Mouse (Mus musculus): Measurements from ENCODE around the gene Ing4. TPM values are rescaled to one million over a fixed set of nuclear protein-coding genes. Genes with fewer than 3 reads are reported as not detected.
"Not testable (repeated sequence)": the region's sequence is repeated elsewhere in the genome, so short reads cannot be mapped to it uniquely, and the experiment has no call there.

Ing4 gene
- polyA plus RNA-seq, 1 experiment from 2014 or later = 130 TPM

GRCm38 (mm10) chr6:125051237-125051636 lies 11.7 kb downstream of the Ing4 start:
- no peak overlapping the region for H3K4me3 ChIP-seq (ENCODE audit: low read depth, low read length)
- no peak overlapping the region for H3K9ac ChIP-seq (ENCODE audit: low read length)
- no peak overlapping the region for H3K4me2 ChIP-seq (ENCODE audit: low read depth)
- WGBS = 72% methylated on average over 5 of the region's 5 CpGs
- H3K4me1 ChIP-seq (ENCODE audit: control insufficient read depth, insufficient read depth, low read length) = no peaks in the 10 kb centered on the region
- ATAC-seq (ENCODE audit: insufficient read depth, low FRiP score, low TSS enrichment) = no peak
- H3K27ac ChIP-seq (ENCODE audit: low read depth, low read length) = no peak overlapping the region
- H3K27me3 ChIP-seq (ENCODE audit: control insufficient read depth, insufficient read depth, low read length) = no peaks in the 10 kb centered on the region
- peaks cover 13% of the 10 kb centered on the region for H3K36me3 ChIP-seq (ENCODE audit: control insufficient read depth, insufficient read depth, low read length)
- no peaks in the 10 kb centered on the region for H3K9me3 ChIP-seq (ENCODE audit: control insufficient read depth, low read length)
- DNase-seq (ENCODE audit: low spot score) = no peak

DNA sequence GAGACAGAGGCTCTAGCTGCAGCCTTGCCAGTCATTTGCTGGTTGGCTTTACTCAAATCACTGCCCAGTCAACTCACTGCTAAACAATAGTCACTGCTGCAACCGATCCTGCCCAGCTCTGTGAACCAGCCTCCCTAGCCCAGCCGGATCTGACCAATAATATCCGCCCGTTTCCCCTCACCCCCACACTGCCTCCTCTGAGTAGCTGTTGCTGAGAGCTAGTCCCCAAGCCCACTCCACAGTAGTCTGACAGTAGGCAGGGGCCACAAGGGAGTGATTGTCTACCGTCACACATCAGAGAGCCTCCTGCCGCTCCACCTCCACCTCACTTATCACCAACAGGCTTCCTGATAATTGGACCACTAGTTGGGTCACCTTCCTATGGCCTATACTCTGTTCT lies 21.9 kb downstream of the Ing4 start:
- no peaks in the 10 kb centered on the region for H3K9me3 ChIP-seq (ENCODE audit: control insufficient read depth, low read length)
- H3K9ac ChIP-seq (ENCODE audit: low read length) = 0 out of 2 replicates have a peak overlapping the region, but pooled peaks have one; percentile 11
- H3K4me2 ChIP-seq (ENCODE audit: low read depth) = no peak overlapping the region
- H3K36me3 ChIP-seq (ENCODE audit: control insufficient read depth, insufficient read depth, low read length) = no peaks in the 10 kb centered on the region; the same call in 1 of the 2 replicates
- DNase-seq (ENCODE audit: low spot score) (no peak), ATAC-seq (ENCODE audit: insufficient read depth, low FRiP score, low TSS enrichment) (no peak)
- 45% methylated on average over 6 of the region's 6 CpGs for WGBS
- H3K4me1 ChIP-seq (ENCODE audit: control insufficient read depth, insufficient read depth, low read length) = no peaks in the 10 kb centered on the region; the same call in 1 of the 2 replicates
- H3K4me3 ChIP-seq (ENCODE audit: low read depth, low read length) = no peak overlapping the region
- H3K27ac ChIP-seq (ENCODE audit: low read depth, low read length) = no peak overlapping the region
- H3K27me3 ChIP-seq (ENCODE audit: control insufficient read depth, insufficient read depth, low read length) = no peaks in the 10 kb centered on the region

DNA sequence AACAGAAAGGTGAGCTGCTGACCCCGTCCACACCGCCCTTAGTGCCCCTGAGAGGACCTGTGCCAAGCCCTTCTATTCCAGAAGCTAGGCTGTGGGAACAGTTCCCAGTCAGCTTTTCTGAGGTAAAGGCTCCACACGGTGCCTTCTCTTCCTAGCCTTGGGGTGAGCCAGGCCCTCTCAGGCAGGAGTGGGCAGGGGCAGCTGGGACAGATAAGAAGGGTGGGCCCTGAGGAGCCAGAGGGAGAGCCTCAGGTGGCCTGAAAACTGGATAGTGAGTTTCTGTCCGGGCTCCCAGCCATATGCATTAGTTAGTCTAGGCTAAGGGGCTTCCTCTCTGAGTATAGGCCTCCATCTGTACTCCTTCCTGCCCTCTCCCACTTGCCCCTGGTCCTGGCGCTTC lies 23.0 kb downstream of the Ing4 start:
- WGBS = 90% methylated on average over 5 of the region's 5 CpGs
- no peaks in the 10 kb centered on the region for H3K27me3 ChIP-seq (ENCODE audit: control insufficient read depth, insufficient read depth, low read length)
- DNase-seq (ENCODE audit: low spot score) = no peak
- ATAC-seq (ENCODE audit: insufficient read depth, low FRiP score, low TSS enrichment) = no peak
- H3K9me3 ChIP-seq (ENCODE audit: control insufficient read depth, low read length) = no peaks in the 10 kb centered on the region
- no peak overlapping the region for H3K9ac ChIP-seq (ENCODE audit: low read length)
- H3K36me3 ChIP-seq (ENCODE audit: control insufficient read depth, insufficient read depth, low read length) = no peaks in the 10 kb centered on the region; the same call in 1 of the 2 replicates
- H3K4me3 ChIP-seq (ENCODE audit: low read depth, low read length) = no peak overlapping the region
- no peaks in the 10 kb centered on the region; the same call in 1 of the 2 replicates for H3K4me1 ChIP-seq (ENCODE audit: control insufficient read depth, insufficient read depth, low read length)
- no peak overlapping the region for H3K27ac ChIP-seq (ENCODE audit: low read depth, low read length)
- no peak overlapping the region for H3K4me2 ChIP-seq (ENCODE audit: low read depth)

DNA sequence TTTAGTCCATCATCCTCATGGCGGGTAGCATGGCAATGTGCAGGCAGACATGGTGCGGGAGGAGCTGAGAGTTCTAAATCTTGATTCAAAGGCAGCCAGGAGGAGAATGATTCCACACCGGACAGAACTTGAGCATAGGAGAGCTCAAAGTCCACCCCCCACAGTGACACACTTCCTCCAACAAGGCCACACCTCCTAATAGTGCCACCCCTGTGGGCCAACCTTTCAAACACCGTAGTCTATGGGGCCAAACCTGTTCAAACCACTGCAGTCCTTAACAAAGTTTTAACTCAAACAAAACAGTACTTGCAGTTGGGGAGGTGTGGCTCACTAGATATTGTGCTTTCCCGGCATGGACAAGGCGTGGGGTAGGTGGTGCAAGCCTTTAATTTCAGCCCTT lies 24.3 kb downstream of the Ing4 start:
- H3K4me1 ChIP-seq (ENCODE audit: control insufficient read depth, insufficient read depth, low read length) = no peaks in the 10 kb centered on the region; the same call in 1 of the 2 replicates
- no peak overlapping the region for H3K9ac ChIP-seq (ENCODE audit: low read length)
- H3K27me3 ChIP-seq (ENCODE audit: control insufficient read depth, insufficient read depth, low read length) = no peaks in the 10 kb centered on the region
- no peak overlapping the region for H3K4me3 ChIP-seq (ENCODE audit: low read depth, low read length)
- WGBS = 82% methylated on average over 6 of the region's 6 CpGs
- no peaks in the 10 kb centered on the region for H3K9me3 ChIP-seq (ENCODE audit: control insufficient read depth, low read length)
- ATAC-seq (ENCODE audit: insufficient read depth, low FRiP score, low TSS enrichment) = no peak
- no peak overlapping the region for H3K4me2 ChIP-seq (ENCODE audit: low read depth)
- DNase-seq (ENCODE audit: low spot score) = no peak
- no peaks in the 10 kb centered on the region for H3K36me3 ChIP-seq (ENCODE audit: control insufficient read depth, insufficient read depth, low read length)
- H3K27ac ChIP-seq (ENCODE audit: low read depth, low read length) = no peak overlapping the region

- H3K4me3 ChIP-seq (ENCODE audit: low read depth, low read length); H3K4me1 ChIP-seq (ENCODE audit: control insufficient read depth, insufficient read depth, low read length); H3K9me3 ChIP-seq (ENCODE audit: control insufficient read depth, low read length); H3K9ac ChIP-seq (ENCODE audit: low read length); H3K27me3 ChIP-seq (ENCODE audit: control insufficient read depth, insufficient read depth, low read length); H3K27ac ChIP-seq (ENCODE audit: low read depth, low read length); H3K36me3 ChIP-seq (ENCODE audit: control insufficient read depth, insufficient read depth, low read length); ATAC-seq (ENCODE audit: insufficient read depth, low FRiP score, low TSS enrichment); DNase-seq (ENCODE audit: low spot score); H3K4me2 ChIP-seq (ENCODE audit: low read depth): not testable (repeated sequence)
- no CpG with 5 or more reads among the region's 1 CpGs for WGBS
Observed at GRCm38 (mm10) chr6:125065223-125065622, 25.7 kb downstream of the Ing4 start.

DNA sequence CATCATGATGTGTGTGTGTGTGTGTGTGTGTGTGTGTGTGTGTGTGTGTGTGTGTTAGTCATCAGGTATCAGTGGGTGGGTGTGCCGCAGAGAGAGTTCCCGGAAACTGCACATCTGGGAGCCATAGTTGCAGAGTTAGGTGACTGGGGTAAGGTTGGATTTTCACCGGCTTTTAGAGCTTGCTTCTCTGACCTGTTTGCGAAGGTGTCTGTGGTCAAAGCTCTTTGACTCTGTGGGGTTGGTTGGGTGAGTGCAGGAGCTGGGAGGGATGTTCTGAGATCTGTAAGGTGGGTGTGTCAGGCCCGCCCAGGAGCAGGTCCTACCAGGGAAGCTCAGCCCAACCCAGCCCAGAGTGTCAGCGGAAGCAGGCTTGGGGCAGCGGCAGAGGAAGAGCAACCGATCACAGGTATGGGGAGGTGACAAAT lies 28.0 kb downstream of the Ing4 start, which contains the start of gene Lpar5:
Lpar5 (plus strand) TSS at position 350 of the 425 bp plus-strand sequence.
- Histone ChIP-seq H3K4me1 (ENCODE audit: control insufficient read depth, insufficient read depth, low read length) (no peaks in the 10 kb centered on the region), H3K9me3 (ENCODE audit: control insufficient read depth, low read length) (no peaks in the 10 kb centered on the region), H3K27me3 (ENCODE audit: control insufficient read depth, insufficient read depth, low read length) (no peaks in the 10 kb centered on the region), H3K4me2 (ENCODE audit: low read depth) (no peak within 1 kb of the TSS), H3K27ac (ENCODE audit: low read depth, low read length) (no peak within 1 kb of the TSS), H3K9ac (ENCODE audit: low read length) (no peak within 1 kb of the TSS), H3K36me3 (ENCODE audit: control insufficient read depth, insufficient read depth, low read length) (no peaks in the 10 kb centered on the region), H3K4me3 (ENCODE audit: low read depth, low read length) (no peak within 1 kb of the TSS)
- ATAC-seq (ENCODE audit: insufficient read depth, low FRiP score, low TSS enrichment) (no peak), DNase-seq (ENCODE audit: low spot score) (no peak)
- WGBS = 53% methylated on average over 8 of the region's 8 CpGs

DNA sequence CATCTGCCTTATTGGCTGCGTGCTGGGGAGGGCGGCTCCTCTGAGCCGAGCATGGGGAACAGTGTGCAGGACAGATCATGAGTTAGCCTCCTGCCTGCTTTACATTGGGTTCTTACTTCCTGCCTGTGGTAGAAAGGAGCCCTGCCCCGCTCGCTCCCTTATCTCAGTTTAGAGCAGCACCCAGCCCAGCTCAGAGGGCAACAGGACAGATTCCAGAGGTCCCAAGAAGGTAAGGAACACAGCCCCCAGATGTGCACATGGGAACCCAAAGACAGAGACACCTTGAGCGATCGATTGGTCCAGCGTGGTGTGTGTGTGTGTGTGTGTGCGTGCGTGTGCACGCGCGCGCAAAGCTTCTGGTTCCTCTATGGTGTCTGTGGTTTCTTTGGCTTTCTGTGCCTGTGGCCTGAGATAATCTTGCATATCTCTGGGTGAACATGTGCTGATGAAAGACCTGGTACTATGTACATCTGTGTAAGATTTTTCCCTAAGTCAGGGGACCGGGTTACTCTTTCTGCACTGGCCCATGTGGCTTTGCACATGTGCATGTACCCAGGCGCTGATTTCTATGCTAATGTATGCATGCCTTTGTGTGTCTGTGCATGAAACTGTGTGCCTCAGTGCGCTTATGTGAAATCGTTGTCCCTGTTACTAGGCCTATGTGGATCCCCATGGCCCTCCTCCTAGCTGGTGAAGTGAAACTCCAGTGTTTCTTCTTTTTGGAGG lies 31.8 kb downstream of the Ing4 start:
- H3K9me3 ChIP-seq (ENCODE audit: control insufficient read depth, low read length) = no peaks in the 10 kb centered on the region
- H3K27me3 ChIP-seq (ENCODE audit: control insufficient read depth, insufficient read depth, low read length) = no peaks in the 10 kb centered on the region
- no peak overlapping the region for H3K4me3 ChIP-seq (ENCODE audit: low read depth, low read length)
- no peaks in the 10 kb centered on the region for H3K4me1 ChIP-seq (ENCODE audit: control insufficient read depth, insufficient read depth, low read length)
- no peak overlapping the region for H3K27ac ChIP-seq (ENCODE audit: low read depth, low read length)
- DNase-seq (ENCODE audit: low spot score) = no peak
- no peak; the same call in 1 of the 2 replicates for ATAC-seq (ENCODE audit: insufficient read depth, low FRiP score, low TSS enrichment)
- WGBS = 91% methylated on average over 18 of the region's 18 CpGs
- H3K4me2 ChIP-seq (ENCODE audit: low read depth) = no peak overlapping the region
- H3K36me3 ChIP-seq (ENCODE audit: control insufficient read depth, insufficient read depth, low read length) = no peaks in the 10 kb centered on the region
- no peak overlapping the region for H3K9ac ChIP-seq (ENCODE audit: low read length)

- H3K4me2 ChIP-seq (ENCODE audit: low read depth) = no peak overlapping the region
- no peaks in the 10 kb centered on the region for H3K9me3 ChIP-seq (ENCODE audit: control insufficient read depth, low read length)
- H3K27me3 ChIP-seq (ENCODE audit: control insufficient read depth, insufficient read depth, low read length) = no peaks in the 10 kb centered on the region
- H3K36me3 ChIP-seq (ENCODE audit: control insufficient read depth, insufficient read depth, low read length) = no peaks in the 10 kb centered on the region
- WGBS = 31% methylated on average over 2 of the region's 2 CpGs
- ATAC-seq (ENCODE audit: insufficient read depth, low FRiP score, low TSS enrichment) (no peak), DNase-seq (ENCODE audit: low spot score) (no peak)
- H3K9ac ChIP-seq (ENCODE audit: low read length) = no peak overlapping the region
- no peak overlapping the region for H3K27ac ChIP-seq (ENCODE audit: low read depth, low read length)
- no peaks in the 10 kb centered on the region for H3K4me1 ChIP-seq (ENCODE audit: control insufficient read depth, insufficient read depth, low read length)
- H3K4me3 ChIP-seq (ENCODE audit: low read depth, low read length) = no peak overlapping the region
Observed at GRCm38 (mm10) chr6:125071896-125072279, 32.3 kb downstream of the Ing4 start.

DNA sequence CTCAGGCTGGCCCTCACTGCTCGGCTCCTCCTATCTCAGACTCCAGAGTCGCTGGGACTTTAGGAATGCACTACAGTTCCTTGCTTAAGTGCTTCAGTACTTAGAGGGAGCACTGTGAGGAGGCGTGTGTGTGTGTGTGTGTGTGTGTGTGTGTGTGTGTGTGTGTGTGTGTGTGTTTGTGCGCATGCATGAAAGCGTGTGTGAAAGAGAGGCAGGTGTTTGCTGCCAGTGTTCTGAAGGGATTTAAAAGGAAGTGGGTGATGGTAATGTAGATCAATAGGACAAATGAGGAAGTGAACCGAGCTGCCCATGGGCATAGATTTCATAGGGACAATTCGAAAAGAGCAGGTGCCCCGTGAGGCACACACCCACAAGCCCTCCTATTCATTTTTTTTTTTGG lies 34.3 kb downstream of the Ing4 start:
- ATAC-seq (ENCODE audit: insufficient read depth, low FRiP score, low TSS enrichment) = no peak
- H3K9me3 ChIP-seq (ENCODE audit: control insufficient read depth, low read length) = no peaks in the 10 kb centered on the region
- H3K4me3 ChIP-seq (ENCODE audit: low read depth, low read length) = no peak overlapping the region
- H3K27ac ChIP-seq (ENCODE audit: low read depth, low read length) = no peak overlapping the region
- no peak overlapping the region for H3K9ac ChIP-seq (ENCODE audit: low read length)
- no peaks in the 10 kb centered on the region for H3K36me3 ChIP-seq (ENCODE audit: control insufficient read depth, insufficient read depth, low read length)
- no peaks in the 10 kb centered on the region for H3K4me1 ChIP-seq (ENCODE audit: control insufficient read depth, insufficient read depth, low read length)
- no peak for DNase-seq (ENCODE audit: low spot score)
- H3K27me3 ChIP-seq (ENCODE audit: control insufficient read depth, insufficient read depth, low read length) = no peaks in the 10 kb centered on the region
- WGBS = 70% methylated on average over 8 of the region's 8 CpGs
- no peak overlapping the region for H3K4me2 ChIP-seq (ENCODE audit: low read depth)
